Mouse (Mus musculus): ENCODE results near the gene Pik3c2g.
"Not testable (repeated sequence)": the region's sequence is repeated elsewhere in the genome, so short reads cannot be mapped to it uniquely, and the experiment has no call there.

The Pik3c2g gene

DNA sequence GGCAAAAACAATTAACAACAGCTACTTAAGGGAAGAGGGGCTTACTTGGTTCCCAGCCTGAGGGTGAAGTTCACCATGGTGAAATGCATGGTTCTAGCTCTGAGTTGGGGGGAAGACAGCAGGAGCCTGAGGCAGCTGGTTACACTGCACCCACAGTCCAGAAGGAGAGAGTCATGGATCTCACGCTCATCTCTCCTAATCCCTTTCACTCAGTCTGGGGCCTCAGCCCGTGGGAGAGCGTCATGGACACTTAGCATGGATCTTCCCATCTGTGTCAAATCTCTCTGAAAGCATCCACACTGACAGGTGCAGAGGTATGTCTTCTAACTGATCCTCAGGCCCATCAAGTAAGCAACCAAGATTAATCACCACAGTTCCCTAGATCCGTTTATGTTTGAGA lies 320.1 kb downstream of the Pik3c2g start:
- no peak for DNase-seq (ENCODE audit: low read depth in 1 of 2, low spot score in 2 of 2)

DNA sequence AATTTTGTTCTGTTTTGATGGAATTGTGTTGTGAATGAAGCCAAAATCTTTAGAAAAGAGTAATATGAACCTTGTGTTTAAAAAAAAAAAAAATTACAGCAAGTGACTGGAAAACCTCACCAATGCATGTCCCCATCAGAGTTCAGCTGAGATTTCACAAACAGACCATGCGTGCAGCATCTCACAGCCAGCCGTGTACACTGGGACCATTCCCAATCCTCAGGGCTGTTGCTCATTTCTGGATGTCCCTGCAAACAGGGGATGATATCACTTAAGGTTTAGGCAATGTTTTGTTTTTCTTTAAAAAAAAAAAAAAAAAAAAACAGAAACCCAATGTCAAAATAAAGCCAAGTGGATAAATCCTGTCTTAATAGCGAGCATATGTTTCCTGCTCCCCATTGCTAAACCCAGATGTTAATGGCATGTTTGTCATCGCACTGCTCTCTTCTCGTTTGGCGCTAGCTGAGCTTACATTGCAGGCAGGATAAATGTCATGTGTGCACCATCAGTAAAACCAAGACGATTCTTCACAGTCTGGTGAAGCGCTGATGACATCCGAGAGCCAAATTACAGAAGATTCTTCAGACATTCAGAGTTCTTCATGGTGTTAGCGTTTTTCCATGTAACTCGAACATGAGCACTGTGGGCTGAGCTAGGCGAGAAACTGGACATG lies 322.1 kb downstream of the Pik3c2g start:
- no peak for DNase-seq (ENCODE audit: low read depth in 1 of 2, low spot score in 2 of 2)

DNA sequence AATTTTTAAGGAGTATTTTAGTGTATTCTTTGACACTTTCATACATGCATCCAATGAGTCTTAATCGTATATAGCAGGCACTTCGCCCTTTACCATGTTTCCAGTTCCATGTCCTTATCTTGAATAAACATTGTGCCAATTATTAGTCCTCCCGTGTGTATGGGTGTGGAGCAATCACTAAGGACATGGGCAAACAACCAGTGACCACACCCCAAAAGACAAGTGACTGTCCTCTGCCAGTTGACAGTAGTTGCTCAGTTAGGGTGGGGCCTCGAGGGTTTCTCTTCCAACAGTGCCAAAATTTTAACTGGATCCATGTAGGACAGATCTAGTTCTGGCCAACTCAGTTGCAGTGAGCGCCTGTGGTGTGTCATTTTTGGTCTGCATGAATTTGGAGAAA lies 341.7 kb downstream of the Pik3c2g start:
- DNase-seq (ENCODE audit: low read depth in 1 of 2, low spot score in 2 of 2): no peak

DNA sequence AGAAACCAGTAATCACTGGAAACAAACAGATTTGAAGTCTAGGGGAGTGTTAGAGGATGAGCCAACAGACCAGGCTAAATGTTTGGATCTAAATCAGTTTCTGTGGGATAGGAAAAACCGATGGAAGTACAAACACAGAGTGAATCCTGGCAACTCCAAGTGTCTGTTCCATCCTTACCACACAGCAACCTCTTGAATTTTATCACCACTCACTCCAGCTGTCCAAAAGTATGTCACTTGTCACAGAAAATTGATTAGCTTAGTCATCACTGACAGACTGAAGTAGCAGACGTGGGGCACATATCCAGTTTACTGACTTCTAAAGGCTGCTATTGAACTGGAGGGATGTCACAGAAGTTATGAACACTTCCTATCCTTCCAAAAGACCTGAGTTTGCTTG lies 347.8 kb downstream of the Pik3c2g start:
- no peak for DNase-seq (ENCODE audit: low read depth in 1 of 2, low spot score in 2 of 2)

DNA sequence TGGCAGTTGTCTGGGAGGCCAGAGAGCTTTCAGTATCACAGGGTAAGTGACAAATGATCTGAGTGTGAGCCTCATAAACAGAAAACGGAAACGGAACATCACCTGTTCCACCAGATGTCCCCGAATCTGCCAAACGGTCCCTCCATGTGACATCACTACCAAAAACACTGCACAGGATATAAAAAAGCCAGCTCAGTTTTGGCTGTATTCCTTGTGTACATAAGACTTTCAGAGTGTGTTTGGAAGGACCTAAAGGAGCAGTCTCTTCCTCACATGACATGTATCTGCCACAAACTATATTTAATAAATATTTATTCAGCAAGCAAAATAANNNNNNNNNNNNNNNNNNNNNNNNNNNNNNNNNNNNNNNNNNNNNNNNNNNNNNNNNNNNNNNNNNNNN lies 350.6 kb downstream of the Pik3c2g start:
- DNase-seq (ENCODE audit: low read depth in 1 of 2, low spot score in 2 of 2): not testable (repeated sequence)

DNA sequence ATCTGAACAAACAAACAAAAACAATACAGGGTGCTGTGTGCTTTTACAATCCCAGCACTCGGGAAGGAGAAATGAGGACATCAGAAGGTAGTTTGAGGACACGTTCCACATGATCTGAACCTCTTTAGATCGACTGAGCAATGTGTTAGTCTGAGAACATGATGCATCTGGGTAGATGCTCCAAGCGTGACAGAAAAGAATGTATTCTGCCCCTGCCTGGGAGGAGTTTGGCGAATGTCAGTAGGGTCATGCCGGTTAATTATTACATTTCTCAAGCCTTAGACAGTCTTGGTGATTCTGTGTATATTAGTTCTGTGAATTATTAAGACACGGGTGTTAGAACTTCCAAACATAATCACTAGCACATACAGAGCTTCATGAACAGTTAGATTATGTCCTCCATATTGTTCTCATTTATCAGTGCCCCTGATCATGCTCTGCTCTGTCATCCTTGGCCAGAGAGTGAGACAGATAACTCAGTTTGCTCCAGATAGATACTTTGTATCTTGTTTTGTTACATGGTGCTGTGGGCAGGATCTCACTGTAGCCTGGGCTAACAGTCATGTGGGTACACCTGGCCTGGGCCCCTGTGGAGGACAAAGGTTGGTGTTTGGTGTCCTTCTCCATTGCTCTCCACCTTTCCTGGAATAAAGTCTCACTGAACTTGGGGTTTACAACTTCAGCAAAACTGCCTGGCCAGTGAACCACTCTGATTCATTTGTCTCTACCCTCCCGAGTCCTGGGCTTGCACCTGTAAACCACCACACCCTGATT lies 360.3 kb downstream of the Pik3c2g start:
- DNase-seq (ENCODE audit: low read depth in 1 of 2, low spot score in 2 of 2): no peak

DNA sequence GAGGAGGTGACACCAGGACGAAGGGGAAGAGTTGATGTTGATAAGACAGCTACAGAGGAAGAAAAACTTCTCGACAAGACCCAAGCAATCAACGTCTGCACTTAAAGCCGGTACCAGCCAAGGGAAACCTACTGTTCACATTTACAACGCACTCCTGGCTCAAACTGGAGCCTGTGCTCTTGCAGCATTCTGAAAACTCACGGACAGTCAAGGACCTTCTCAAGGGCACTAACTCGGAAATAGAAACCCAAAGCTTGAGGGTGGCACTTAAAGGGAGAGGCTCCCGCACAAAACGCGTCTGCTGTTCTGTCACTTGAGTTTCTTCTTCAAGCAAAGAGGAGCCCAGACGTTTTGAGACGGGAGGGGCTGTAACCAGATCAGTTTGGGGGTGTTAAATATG lies 366.6 kb downstream of the Pik3c2g start:
- no peak for DNase-seq (ENCODE audit: low read depth in 1 of 2, low spot score in 2 of 2)

DNA sequence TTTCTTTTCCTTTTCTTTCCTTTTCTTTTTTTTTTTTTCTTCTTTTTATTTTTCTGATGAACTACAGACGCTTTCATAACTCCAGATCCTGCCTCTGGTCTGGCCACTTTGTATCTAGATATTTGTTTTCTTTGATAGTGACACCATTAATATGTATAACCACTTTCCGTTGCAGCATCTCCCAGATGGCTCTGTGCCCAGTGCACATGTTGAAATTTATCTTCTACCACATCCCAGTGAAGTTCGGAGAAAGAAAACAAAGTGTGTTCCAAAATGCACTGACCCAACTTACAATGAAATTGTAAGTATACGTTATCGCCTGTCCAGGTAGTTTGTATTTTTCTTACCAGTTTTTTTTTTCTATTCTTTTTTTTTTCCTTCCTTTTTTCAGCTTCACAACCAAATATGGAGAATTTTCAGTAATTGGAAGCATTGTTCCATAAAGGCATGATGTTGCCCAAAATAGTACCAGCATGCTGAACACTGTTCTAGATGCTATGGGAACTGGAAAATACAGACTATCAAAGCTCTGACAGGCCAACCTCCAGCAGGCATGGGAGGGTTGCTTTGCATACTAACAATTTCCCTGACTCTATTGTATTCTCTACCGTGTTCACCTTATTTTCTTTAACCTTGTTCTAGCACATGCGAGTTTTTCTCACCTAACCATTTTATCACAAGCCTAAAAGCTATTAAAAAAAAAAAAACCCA lies 370.7 kb downstream of the Pik3c2g start:
- no peak for DNase-seq (ENCODE audit: low read depth in 1 of 2, low spot score in 2 of 2)

DNA sequence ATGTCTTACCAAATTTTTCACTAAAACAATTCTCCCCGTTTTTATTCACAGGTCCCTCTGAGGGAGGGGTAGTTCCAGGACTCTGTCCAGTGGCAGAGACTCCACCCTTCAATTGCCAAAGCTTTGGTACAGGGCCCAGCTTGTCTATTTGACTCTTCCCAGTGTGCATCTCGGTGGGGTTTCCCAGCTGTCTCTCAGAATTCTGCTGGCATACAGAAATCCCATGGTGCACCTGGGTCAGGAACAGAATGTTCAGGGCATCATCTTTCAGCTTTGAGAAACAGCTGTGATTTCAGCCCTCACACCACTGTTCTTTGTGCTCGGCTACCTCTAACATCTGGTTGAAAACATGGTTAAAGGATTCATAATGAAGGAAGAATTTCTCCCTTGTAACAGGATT lies 376.8 kb downstream of the Pik3c2g start:
- no peak for DNase-seq (ENCODE audit: low read depth in 1 of 2, low spot score in 2 of 2)

DNA sequence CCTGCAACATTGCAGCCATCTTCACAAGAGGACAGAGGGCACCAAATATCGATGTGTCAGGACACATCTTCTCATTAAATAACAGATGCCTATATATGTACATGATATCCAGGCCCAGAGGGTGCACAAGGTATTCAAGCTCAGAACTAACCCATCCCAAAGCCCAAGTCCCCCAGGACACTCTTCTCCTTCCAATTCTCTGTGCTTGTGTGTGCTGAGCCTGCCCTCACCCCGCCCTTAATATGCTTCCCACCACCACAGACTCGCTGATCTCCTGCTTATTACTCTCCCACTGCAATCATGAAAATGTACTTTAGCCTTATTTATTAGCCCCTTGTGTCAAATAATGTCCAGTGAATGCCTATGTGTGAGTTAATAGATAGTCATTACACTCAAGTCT lies 377.9 kb downstream of the Pik3c2g start:
- DNase-seq (ENCODE audit: low read depth in 1 of 2, low spot score in 2 of 2): no peak

DNA sequence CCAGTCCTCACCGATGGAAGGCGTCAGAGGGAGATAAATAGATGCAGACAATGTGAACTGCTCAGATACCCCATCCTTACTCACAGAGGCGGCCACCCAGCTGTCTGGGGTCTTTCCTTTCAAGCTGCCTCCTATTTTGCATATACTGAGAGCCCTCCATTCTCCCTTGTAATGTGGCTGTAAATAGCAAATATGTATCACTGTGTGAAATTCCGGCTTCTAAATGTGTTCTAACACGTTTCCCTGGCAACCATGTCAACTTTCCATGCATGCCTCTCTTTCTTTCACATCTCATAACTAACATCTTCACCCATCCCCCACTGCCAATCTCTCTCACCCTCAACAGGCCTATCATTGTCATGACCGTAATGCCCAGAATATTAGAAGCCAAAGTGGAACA lies 379.7 kb downstream of the Pik3c2g start:
- no peak for DNase-seq (ENCODE audit: low read depth in 1 of 2, low spot score in 2 of 2)

DNA sequence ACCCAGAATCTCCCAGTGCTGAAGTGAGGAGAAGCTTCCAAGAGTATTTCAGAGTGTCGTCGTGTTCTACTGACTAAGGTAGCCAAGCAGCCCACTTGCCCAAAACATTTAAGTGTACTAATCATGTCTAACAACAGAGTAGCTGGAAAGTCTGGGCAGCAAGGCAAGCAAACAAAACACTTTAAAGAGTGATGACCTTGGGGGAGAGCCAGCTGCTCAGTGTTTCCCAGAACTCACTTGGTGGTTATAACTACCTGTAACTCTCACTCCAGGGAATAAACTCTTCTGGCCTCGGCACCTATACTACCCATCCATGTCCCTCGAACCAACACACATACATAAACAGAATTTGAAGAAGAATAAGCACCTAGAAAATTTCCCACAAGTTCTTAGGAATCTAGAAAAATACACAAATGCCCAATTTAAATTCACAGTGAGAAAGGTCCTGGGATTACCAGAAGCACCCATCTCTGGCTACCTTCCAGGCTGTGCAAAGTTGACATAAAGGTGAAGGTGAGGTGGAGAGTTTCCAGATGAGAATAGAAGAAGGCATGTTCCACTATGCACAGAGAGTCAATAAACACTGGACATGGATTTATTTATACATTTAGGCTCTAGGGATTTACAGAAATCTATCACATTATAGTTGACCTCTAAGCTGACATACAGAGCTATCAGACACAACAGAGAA lies 384.7 kb downstream of the Pik3c2g start:
- DNase-seq (ENCODE audit: low read depth in 1 of 2, low spot score in 2 of 2): no peak

DNA sequence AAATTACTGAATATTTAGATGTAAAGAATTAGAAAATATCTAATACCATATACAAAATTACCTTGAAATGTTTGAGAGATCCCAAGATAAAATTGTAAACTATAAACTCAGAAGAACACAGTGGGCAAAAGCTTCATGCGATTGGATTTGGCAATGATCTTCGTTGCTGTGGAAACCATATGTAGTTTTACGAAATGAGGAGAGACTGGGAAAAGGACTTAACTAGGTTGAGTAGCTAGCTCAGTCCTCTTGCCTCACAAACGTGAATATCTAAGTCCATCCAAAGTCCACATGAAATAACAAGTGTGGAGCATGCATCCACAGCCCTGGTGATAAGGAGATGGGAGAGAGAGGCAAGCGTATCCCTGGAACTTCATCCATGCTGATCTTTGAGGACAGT lies 387.6 kb downstream of the Pik3c2g start:
- no peak for DNase-seq (ENCODE audit: low read depth in 1 of 2, low spot score in 2 of 2)

DNA sequence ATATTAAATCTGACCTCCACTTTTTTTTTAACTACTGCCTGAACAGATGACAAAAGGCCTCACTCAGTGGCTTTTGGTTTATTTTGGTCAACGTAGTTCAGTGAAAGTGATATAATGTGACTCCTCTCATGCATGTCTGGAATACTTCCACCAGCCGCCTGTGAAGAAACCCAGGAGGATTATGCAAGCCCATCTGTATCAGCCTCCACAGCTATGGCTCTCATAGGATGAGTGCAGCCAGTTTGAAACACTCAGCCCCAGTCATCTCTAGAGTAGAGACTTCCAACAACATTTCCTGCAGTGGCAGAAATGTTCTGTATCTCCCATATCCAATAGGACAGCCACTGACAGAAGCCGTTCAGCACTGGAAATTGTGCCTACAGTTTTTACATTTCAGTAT lies 391.1 kb downstream of the Pik3c2g start:
- DNase-seq (ENCODE audit: low read depth in 1 of 2, low spot score in 2 of 2): no peak

DNA sequence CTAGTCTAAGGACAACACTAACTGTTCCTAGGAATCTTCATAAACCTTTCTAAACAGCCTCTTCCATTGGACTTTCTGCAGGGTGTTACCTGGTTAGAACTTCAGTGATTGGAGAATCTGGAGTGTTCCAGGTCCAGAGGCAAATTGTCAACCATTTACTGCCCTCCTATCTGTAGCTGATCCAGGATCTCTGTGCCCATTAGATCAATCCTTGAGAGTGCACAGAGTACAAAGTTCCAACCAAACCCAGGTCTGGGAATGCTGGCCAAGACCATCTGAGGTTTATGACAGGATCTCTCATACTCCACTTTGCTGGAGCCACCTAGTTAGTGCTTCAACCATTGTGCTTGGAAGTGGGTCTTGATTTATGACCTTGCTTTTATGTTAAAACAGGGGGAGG lies 394.0 kb downstream of the Pik3c2g start:
- DNase-seq (ENCODE audit: low read depth in 1 of 2, low spot score in 2 of 2): no peak

DNA sequence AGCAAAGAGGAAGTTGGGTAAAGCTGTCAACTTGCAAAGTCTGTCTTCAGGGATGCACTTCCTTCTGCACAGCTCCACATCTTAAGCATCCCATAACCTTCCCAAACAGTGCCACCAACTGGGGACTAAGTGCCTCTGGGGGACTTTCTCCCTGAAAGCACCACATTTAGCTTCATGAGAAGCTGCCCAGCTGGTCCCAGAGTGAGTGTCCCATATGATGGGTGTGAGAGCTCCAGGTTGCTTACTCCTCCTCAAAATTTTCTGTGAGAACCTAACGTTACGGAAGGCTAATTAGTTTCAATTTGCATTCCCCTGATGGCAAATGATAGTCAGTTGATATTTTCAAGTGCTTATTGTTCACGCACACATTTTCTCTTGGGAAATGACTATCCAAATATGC lies 397.0 kb downstream of the Pik3c2g start:
- DNase-seq (ENCODE audit: low read depth in 1 of 2, low spot score in 2 of 2): no peak

DNA sequence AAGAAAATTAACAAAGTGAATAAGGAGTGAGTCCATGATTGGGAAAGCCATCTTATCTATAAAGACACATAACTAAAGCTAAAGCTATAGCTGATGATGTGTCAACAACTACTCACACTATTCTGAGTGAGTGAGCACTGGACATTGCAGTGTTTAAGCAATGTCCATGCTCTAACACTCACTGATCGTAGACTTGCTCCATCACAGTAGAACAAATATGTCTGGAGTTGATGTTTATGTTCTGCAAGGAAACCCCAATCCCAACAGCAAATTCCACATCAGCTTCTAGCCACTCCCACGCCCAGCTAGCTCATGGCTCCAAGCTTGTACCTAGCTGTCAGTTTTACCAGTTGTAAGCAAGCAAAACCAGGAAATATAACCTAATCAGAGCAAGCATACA lies 399.5 kb downstream of the Pik3c2g start:
- no peak for DNase-seq (ENCODE audit: low read depth in 1 of 2, low spot score in 2 of 2)

DNA sequence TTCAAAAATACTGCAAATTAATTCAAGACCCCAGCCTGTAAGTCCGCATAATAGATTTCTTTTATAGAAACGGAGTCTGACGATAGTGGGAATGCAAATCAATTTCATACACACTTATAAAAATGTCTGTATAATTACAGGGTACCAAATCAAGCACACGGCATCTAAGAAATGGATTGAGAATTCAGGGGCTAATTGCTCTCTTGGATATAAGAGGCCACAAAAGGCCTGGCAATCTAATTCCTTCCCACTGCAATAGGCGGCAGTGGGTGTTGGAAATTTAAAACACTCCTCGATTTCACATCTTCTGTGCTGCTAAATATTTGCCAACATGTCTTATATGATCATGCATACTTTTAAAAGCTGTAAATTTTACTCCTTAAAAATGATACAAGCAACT lies 402.1 kb downstream of the Pik3c2g start:
- no peak for DNase-seq (ENCODE audit: low read depth in 1 of 2, low spot score in 2 of 2)

DNA sequence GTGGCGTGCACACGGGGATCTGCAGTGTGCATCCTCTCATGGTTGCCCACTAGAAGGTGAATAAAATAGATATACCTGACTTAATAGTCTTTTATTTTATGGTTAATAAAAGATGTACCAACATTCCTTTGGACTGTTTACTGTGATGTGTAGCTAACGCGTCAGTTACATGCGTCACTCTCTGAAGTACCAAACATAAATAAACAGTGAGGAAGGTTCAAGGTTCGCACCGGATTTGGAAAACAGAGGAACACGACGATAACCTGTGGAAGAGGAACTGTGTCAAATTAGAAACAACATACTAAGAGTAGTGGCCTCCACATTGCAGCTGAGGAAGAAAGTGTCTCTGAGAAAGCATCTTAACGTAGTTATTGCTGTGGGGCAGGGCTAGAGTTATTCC lies 402.6 kb downstream of the Pik3c2g start:
- no peak for DNase-seq (ENCODE audit: low read depth in 1 of 2, low spot score in 2 of 2)

DNA sequence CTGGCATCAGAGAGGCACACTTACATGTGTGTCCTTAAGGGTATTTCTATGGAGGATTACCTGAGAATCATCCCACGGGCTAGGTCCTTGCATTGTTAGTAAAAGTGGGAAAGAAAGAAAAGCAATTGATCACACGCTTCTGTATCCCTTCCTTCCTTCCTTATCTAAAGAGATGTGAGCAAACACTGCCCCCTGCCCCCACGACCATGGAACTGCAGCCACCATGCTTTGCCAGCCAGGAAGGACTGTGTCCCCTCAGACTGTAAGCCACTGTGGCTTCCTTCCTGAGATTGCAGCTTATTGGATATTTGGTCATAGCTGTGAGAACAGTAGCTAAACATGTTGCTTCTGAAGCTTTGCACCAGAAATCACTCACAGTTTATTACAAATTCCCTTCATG lies 418.2 kb downstream of the Pik3c2g start:
- DNase-seq (ENCODE audit: low read depth in 1 of 2, low spot score in 2 of 2): no peak

All from monocyte, adult 2 months (primary cell).